Mouse (Mus musculus) MEL (cell line): ENCODE results near the gene Mmp24. TPM values are rescaled to one million over a fixed set of nuclear protein-coding genes. Genes with fewer than 3 reads are reported as not detected.
A peak's percentile ranks its signal among the peaks of the same experiment; 100 is the strongest.

Experiments
- DNase-seq: peaks from one replicate; pipeline ENCODE4 v3.0.0; 2011; ENCODE audit warnings: low read depth, low spot score
- H3K27ac ChIP-seq: 2 replicates; pipeline ENCODE4 v1.5.1; 2012; ENCODE audit warnings: low read depth, mild to moderate bottlenecking, control low read depth, low read length, moderate library complexity; ENCODE audit not compliant: control insufficient read depth
- H3K27me3 ChIP-seq, 2 experiments: fragments of 150-350 bp in 1 of 2; sonication (generic) in 1 of 2; 2 replicates each; pipeline ENCODE4 v1.6.1; 2012; ENCODE audit warnings: low read length in 2 of 2, mild to moderate bottlenecking in 2 of 2, improper control_type of control experiment in 1 of 2, moderate library complexity in 1 of 2; ENCODE audit not compliant: insufficient read depth in 2 of 2, control insufficient read depth in 1 of 2
- H3K36me3 ChIP-seq, 2 experiments: 2 replicates each; pipeline ENCODE4 v1.6.1; 2012 to 2014; ENCODE audit warnings: low read length in 2 of 2, improper control_type of control experiment in 1 of 2, inconsistent platforms in 1 of 2, mild to moderate bottlenecking in 1 of 2; ENCODE audit not compliant: insufficient read depth in 2 of 2, control insufficient read depth in 1 of 2
- H3K4me1 ChIP-seq, 2 experiments: fragments of 150-350 bp in 1 of 2; sonication (generic) in 1 of 2; 2 replicates each; pipeline ENCODE4 v1.6.1; 2012; ENCODE audit warnings: low read length in 2 of 2, improper control_type of control experiment in 1 of 2, mild to moderate bottlenecking in 1 of 2; ENCODE audit not compliant: insufficient read depth in 2 of 2, control insufficient read depth in 1 of 2
- H3K4me3 ChIP-seq, 2 experiments: fragments of 150-350 bp in 1 of 2; sonication (generic) in 1 of 2; 2 replicates each; pipeline ENCODE4 v1.5.1; 2012; ENCODE audit warnings: low read depth in 2 of 2, low read length in 2 of 2, mild to moderate bottlenecking in 2 of 2, moderate library complexity in 2 of 2, control low read depth in 1 of 2, improper control_type of control experiment in 1 of 2; ENCODE audit not compliant: control insufficient read depth in 1 of 2, insufficient read depth in 1 of 2
- H3K79me2 ChIP-seq: 2 replicates; pipeline ENCODE4 v1.6.1; 2012; ENCODE audit warnings: mild to moderate bottlenecking, low read length, moderate library complexity; ENCODE audit not compliant: control insufficient read depth, poor library complexity, insufficient read depth
- H3K9ac ChIP-seq: 2 replicates; pipeline ENCODE4 v1.6.1; 2012; ENCODE audit warnings: low read depth, mild to moderate bottlenecking, control low read depth, low read length, moderate library complexity; ENCODE audit not compliant: control insufficient read depth, poor library complexity, severe bottlenecking
- H3K9me3 ChIP-seq: fragments of 150-350 bp; sonication (generic); replicated peaks from 2 replicates; pipeline ENCODE4 v1.6.1; 2012; ENCODE audit warnings: mild to moderate bottlenecking, low read length, improper control_type of control experiment, moderate library complexity; ENCODE audit not compliant: insufficient read depth
- BHLHE40 ChIP-seq: IDR thresholded peaks from 2 replicates; pipeline ENCODE4 v1.6.1; 2012; ENCODE audit warnings: low read depth, mild to moderate bottlenecking, inconsistent platforms, low read length, improper control_type of control experiment, borderline replicate concordance
- CHD2 ChIP-seq: IDR thresholded peaks from 2 replicates; pipeline ENCODE4 v1.6.1; 2011; ENCODE audit warnings: low read length, improper control_type of control experiment
- CTCF ChIP-seq, 3 experiments: IDR thresholded peaks in 2 of 3; conservative IDR thresholded peaks in 1 of 3; 2 replicates each; pipeline ENCODE4 v1.5.1; 2011 to 2012; ENCODE audit warnings: low read length in 3 of 3, low read depth in 2 of 3, mild to moderate bottlenecking in 2 of 3, improper control_type of control experiment in 1 of 3, inconsistent platforms in 1 of 3, mixed read lengths in 1 of 3, moderate library complexity in 1 of 3; ENCODE audit not compliant: control insufficient read depth in 1 of 3, insufficient read depth in 1 of 3, poor library complexity in 1 of 3, severe bottlenecking in 1 of 3
- E2F4 ChIP-seq: IDR thresholded peaks from 2 replicates; pipeline ENCODE4 v1.6.1; 2011; ENCODE audit warnings: low read depth, low read length, improper control_type of control experiment, borderline replicate concordance
- ELF1 ChIP-seq: IDR thresholded peaks from 2 replicates; pipeline ENCODE4 v1.6.1; 2014; ENCODE audit warnings: low read depth, mild to moderate bottlenecking, inconsistent platforms, low read length, improper control_type of control experiment, moderate library complexity
- ETS1 ChIP-seq: IDR thresholded peaks from 2 replicates; pipeline ENCODE4 v1.6.1; 2012; ENCODE audit warnings: low read depth, mild to moderate bottlenecking, inconsistent platforms, low read length, improper control_type of control experiment, moderate library complexity
- GABPA ChIP-seq: IDR thresholded peaks from 2 replicates; pipeline ENCODE4 v1.6.1; 2012; ENCODE audit warnings: low read depth, mild to moderate bottlenecking, inconsistent platforms, low read length, improper control_type of control experiment, moderate library complexity
- GATA1 ChIP-seq: IDR thresholded peaks from 2 replicates; pipeline ENCODE4 v1.6.1; 2011; ENCODE audit warnings: low read depth, low read length, improper control_type of control experiment
- HCFC1 ChIP-seq: IDR thresholded peaks from 2 replicates; pipeline ENCODE4 v1.6.1; 2012; ENCODE audit warnings: low read depth, mild to moderate bottlenecking, inconsistent platforms, low read length, improper control_type of control experiment, moderate library complexity
- JUND ChIP-seq: IDR thresholded peaks from 2 replicates; pipeline ENCODE4 v1.6.1; 2011; ENCODE audit warnings: low read depth, mild to moderate bottlenecking, improper control_type of control experiment, low read length
- MAFK ChIP-seq: IDR thresholded peaks from 2 replicates; pipeline ENCODE4 v1.6.1; 2011; ENCODE audit warnings: low read depth, mild to moderate bottlenecking, low read length, improper control_type of control experiment, borderline replicate concordance
- MAX ChIP-seq: IDR thresholded peaks from 2 replicates; pipeline ENCODE4 v1.6.1; 2011; ENCODE audit warnings: low read length, improper control_type of control experiment
- MAZ ChIP-seq: IDR thresholded peaks from 2 replicates; pipeline ENCODE4 v1.6.1; 2012; ENCODE audit warnings: low read depth, mild to moderate bottlenecking, inconsistent platforms, low read length, improper control_type of control experiment
- MEF2A ChIP-seq: IDR thresholded peaks from 2 replicates; pipeline ENCODE4 v1.6.1; 2014; ENCODE audit warnings: low read depth, mild to moderate bottlenecking, inconsistent platforms, low read length, improper control_type of control experiment; ENCODE audit not compliant: poor library complexity, insufficient replicate concordance, severe bottlenecking; ENCODE audit errors: extremely low read depth
- MXI1 ChIP-seq: IDR thresholded peaks from 2 replicates; pipeline ENCODE4 v1.6.1; 2011; ENCODE audit warnings: mild to moderate bottlenecking, low read depth, low read length, improper control_type of control experiment
- NELFE ChIP-seq: IDR thresholded peaks from 2 replicates; pipeline ENCODE4 v1.6.1; 2011; ENCODE audit warnings: low read depth, low read length, improper control_type of control experiment
- NRF1 ChIP-seq: IDR thresholded peaks from 2 replicates; pipeline ENCODE4 v1.6.1; 2014; ENCODE audit warnings: low read depth, mild to moderate bottlenecking, inconsistent platforms, low read length, improper control_type of control experiment, moderate library complexity; ENCODE audit not compliant: poor library complexity, insufficient read depth, severe bottlenecking
- POLR2A ChIP-seq, 2 experiments: IDR thresholded peaks; 2 replicates each; pipeline ENCODE4 v1.6.1; 2011 to 2012; ENCODE audit warnings: low read length in 2 of 2, mild to moderate bottlenecking in 2 of 2, control low read depth in 1 of 2, improper control_type of control experiment in 1 of 2, low read depth in 1 of 2, moderate library complexity in 1 of 2; ENCODE audit not compliant: control insufficient read depth in 1 of 2, insufficient read depth in 1 of 2, poor library complexity in 1 of 2
- POLR2AphosphoS2 ChIP-seq: IDR thresholded peaks from 2 replicates; pipeline ENCODE4 v1.6.1; 2011; ENCODE audit warnings: low read length, improper control_type of control experiment
- RCOR1 ChIP-seq: IDR thresholded peaks from 2 replicates; pipeline ENCODE4 v1.6.1; 2012; ENCODE audit warnings: low read depth, mild to moderate bottlenecking, inconsistent platforms, low read length, improper control_type of control experiment
- SIN3A ChIP-seq: IDR thresholded peaks from 2 replicates; pipeline ENCODE4 v1.6.1; 2012; ENCODE audit warnings: low read length, improper control_type of control experiment, inconsistent platforms
- SMC3 ChIP-seq: IDR thresholded peaks from 2 replicates; pipeline ENCODE4 v1.6.1; 2011; ENCODE audit warnings: low read depth, low read length, improper control_type of control experiment
- TBP ChIP-seq: IDR thresholded peaks from 2 replicates; pipeline ENCODE4 v1.8.0; 2011; ENCODE audit warnings: low read depth, low read length, improper control_type of control experiment
- TCF12 ChIP-seq: IDR thresholded peaks from 2 replicates; pipeline ENCODE4 v1.6.1; 2014; ENCODE audit warnings: low read depth, mild to moderate bottlenecking, inconsistent platforms, low read length, improper control_type of control experiment, moderate library complexity
- UBTF ChIP-seq: IDR thresholded peaks from 2 replicates; pipeline ENCODE4 v1.6.1; 2012; ENCODE audit warnings: low read depth, mild to moderate bottlenecking, inconsistent platforms, low read length, improper control_type of control experiment, moderate library complexity, borderline replicate concordance; ENCODE audit not compliant: insufficient read depth
- USF1 ChIP-seq: IDR thresholded peaks from 2 replicates; pipeline ENCODE4 v1.6.1; 2014; ENCODE audit warnings: low read depth, mild to moderate bottlenecking, inconsistent platforms, low read length, improper control_type of control experiment, moderate library complexity
- USF2 ChIP-seq, 2 experiments: IDR thresholded peaks; 2 replicates each; pipeline ENCODE4 v1.6.1; 2011 to 2012; ENCODE audit warnings: improper control_type of control experiment in 2 of 2, low read length in 2 of 2, borderline replicate concordance in 1 of 2, inconsistent platforms in 1 of 2, low read depth in 1 of 2, mild to moderate bottlenecking in 1 of 2; ENCODE audit not compliant: insufficient read depth in 1 of 2
- ZC3H11A ChIP-seq: IDR thresholded peaks from 2 replicates; pipeline ENCODE4 v1.6.1; 2012; ENCODE audit warnings: low read depth, mild to moderate bottlenecking, inconsistent platforms, low read length, improper control_type of control experiment
- ZKSCAN1 ChIP-seq: IDR thresholded peaks from 2 replicates; pipeline ENCODE4 v1.6.1; 2012; ENCODE audit warnings: low read depth, mild to moderate bottlenecking, inconsistent platforms, low read length, improper control_type of control experiment, moderate library complexity
- ZMIZ1 ChIP-seq: IDR thresholded peaks from 2 replicates; pipeline ENCODE4 v1.6.1; 2012; ENCODE audit warnings: low read depth, mild to moderate bottlenecking, inconsistent platforms, low read length, improper control_type of control experiment, moderate library complexity
- polyA plus RNA-seq, 2 experiments: library from polyadenylated mRNA; stranded (reverse) in 1 of 2; unstranded in 1 of 2; fragments of >175 nt in 1 of 2; fragments of >200 nt in 1 of 2; gene quantifications; 2 replicates each; pipeline versions ENCODE4 v1.2.1 to v1.2.4; 2012; ENCODE audit warnings: low replicate concordance in 2 of 2, low read depth in 1 of 2; ENCODE audit not compliant: insufficient read length in 2 of 2, insufficient read depth in 1 of 2, missing spikeins in 1 of 2
- total RNA-seq: library from RNA; depleted of rRNA; stranded (reverse); fragments of 300-350 nt; gene quantifications from 2 replicates; pipeline ENCODE4 v1.2.3, GENCODE M21; 2012

Mmp24 gene
- total and polyA plus RNA-seq, 3 experiments = 0.06 to 0.27 TPM; not detected in 1

GRCm38 (mm10) chr2:155818596-155819391 is 43.7 kb downstream of the Mmp24 start:
- peak; percentile 29; the same call in 1 of the 2 replicates for TF ChIP-seq USF1
- TF ChIP-seq CHD2 = 0 out of 2 replicates have a peak, but pooled peaks have one; percentile 14
- no peak for TF ChIP-seq MAZ
- TF ChIP-seq JUND = no peak
- 0 out of 2 replicates have a peak, but pooled peaks have one; percentile 8 for TF ChIP-seq GATA1
- peak; percentile 31; the same call in 1 of the 2 replicates for TF ChIP-seq SIN3A
- peak; percentile 68; the same call in 1 of the 2 replicates for TF ChIP-seq ELF1
- 0 out of 2 replicates have a peak, but pooled peaks have one; percentile 11 for TF ChIP-seq NRF1
- no peak for TF ChIP-seq E2F4
- peak; percentile 16; the same call in 1 of the 2 replicates for TF ChIP-seq RCOR1
- TF ChIP-seq ZKSCAN1 = no peak
- TF ChIP-seq TCF12 = no peak
- no peak for TF ChIP-seq CTCF (IDR thresholded peaks at IDR 0.05 in 2 of 3, conservative IDR thresholded peaks at IDR 0.05 in 1 of 3; ENCODE audit: control insufficient read depth in 1 of 3, insufficient read depth in 1 of 3, low read depth in 2 of 3, low read length in 3 of 3, poor library complexity in 1 of 3, severe bottlenecking in 1 of 3)
- no peak for TF ChIP-seq BHLHE40
- 0 out of 2 replicates have a peak, but pooled peaks have one; percentile 27 for TF ChIP-seq ETS1
- TF ChIP-seq GABPA = no peak
- TF ChIP-seq TBP = 0 out of 2 replicates have a peak, but pooled peaks have one; percentile 51
- peak; percentile 70 for TF ChIP-seq HCFC1
- peak; percentile 84 for TF ChIP-seq NELFE
- no peak for TF ChIP-seq USF2 (IDR thresholded peaks at IDR 0.05; ENCODE audit: borderline replicate concordance in 1 of 2, insufficient read depth in 1 of 2, low read depth in 1 of 2, low read length in 2 of 2)
- TF ChIP-seq POLR2A (IDR thresholded peaks at IDR 0.05; ENCODE audit: control insufficient read depth in 1 of 2, insufficient read depth in 1 of 2, low read depth in 1 of 2, low read length in 2 of 2, poor library complexity in 1 of 2) = peak; percentile 33 to 84; a peak in 2 of 4 replicates
- no peak for TF ChIP-seq MEF2A
- peak; percentile 98 for TF ChIP-seq POLR2AphosphoS2
- TF ChIP-seq SMC3 = no peak
- TF ChIP-seq MXI1 = peak; percentile 80
- no peak for TF ChIP-seq UBTF
- TF ChIP-seq ZC3H11A = no peak
- TF ChIP-seq MAFK = no peak
- no peak for TF ChIP-seq MAX
- peak; percentile 76 for TF ChIP-seq ZMIZ1
- peak; percentile 97 for DNase-seq
- peaks cover 2 to 17% of the 10 kb centered on the region in 2 experiments for H3K4me1 ChIP-seq
- H3K4me3 ChIP-seq = peak overlapping the region; percentile 73 to 83
- H3K9me3 ChIP-seq = no peaks in the 10 kb centered on the region
- peak overlapping the region; percentile 72 for H3K9ac ChIP-seq
- peaks cover 8 to 15% of the 10 kb centered on the region in 2 experiments for H3K36me3 ChIP-seq
- no peaks in the 10 kb centered on the region for H3K27me3 ChIP-seq
- H3K27ac ChIP-seq = peak overlapping the region; percentile 37
- peaks cover 8% of the 10 kb centered on the region; the same call in 1 of the 2 replicates for H3K79me2 ChIP-seq
